Mouse (Mus musculus): ENCODE results near the gene Plcg1. TPM values are rescaled to one million over a fixed set of nuclear protein-coding genes. Genes with fewer than 3 reads are reported as not detected.

Gene Plcg1
- total and polyA plus RNA-seq, 2 experiments from 2014 or later = 21.6 to 53.4 TPM

DNA sequence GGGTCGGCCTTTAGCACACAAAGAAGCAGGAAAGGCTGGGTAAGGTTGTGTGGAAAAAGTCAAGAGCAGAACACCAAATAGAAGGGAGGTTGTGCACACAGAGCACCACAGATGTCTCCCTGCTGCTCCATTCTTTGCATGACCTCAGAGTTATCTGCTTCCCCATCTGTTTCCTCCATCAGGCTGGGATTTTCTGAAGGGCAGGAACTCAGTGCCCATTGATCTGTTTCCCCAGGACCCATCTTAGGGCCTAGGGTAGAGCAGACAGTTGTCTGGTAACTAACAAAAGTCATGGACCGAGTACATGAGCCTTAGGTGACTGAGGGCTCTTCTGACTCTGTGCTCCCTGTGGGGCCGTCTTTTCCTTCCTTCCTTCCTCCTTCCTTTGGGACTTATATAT, 10.5 kb downstream of the Plcg1 start:
- ATAC-seq (ENCODE audit: insufficient read depth, low read depth) = no peak
- H3K9me3 ChIP-seq (replicated peaks; ENCODE audit: control insufficient read depth, low read length) = no peaks in the 10 kb centered on the region
- H3K4me3 ChIP-seq (ENCODE audit: low read depth, low read length) = no peak overlapping the region
- H3K27me3 ChIP-seq (ENCODE audit: control insufficient read depth, insufficient read depth, low read length) = no peaks in the 10 kb centered on the region
- no peak overlapping the region; the same call in 1 of the 2 replicates for H3K4me2 ChIP-seq (ENCODE audit: low read depth, low read length)
- TF ChIP-seq CTCF (IDR thresholded peaks at IDR 0.05; ENCODE audit: low read depth) = no peak
- TF ChIP-seq EP300 (IDR thresholded peaks at IDR 0.05; ENCODE audit: low read depth) = 0 out of 2 replicates have a peak, but pooled peaks have one; percentile 48
- WGBS = 67% methylated on average over 3 of the region's 3 CpGs
- DNase-seq (ENCODE audit: low spot score) = no peak
- H3K27ac ChIP-seq (ENCODE audit: low read depth) = peak overlapping the region; percentile 76
- H3K4me1 ChIP-seq (ENCODE audit: control insufficient read depth, insufficient read depth) = peaks cover 76% of the 10 kb centered on the region
- H3K9ac ChIP-seq (replicated peaks; ENCODE audit: low read depth, low read length) = no peak overlapping the region; the same call in 1 of the 2 replicates
- H3K36me3 ChIP-seq (replicated peaks; ENCODE audit: control insufficient read depth, insufficient read depth, low read length) = no peaks in the 10 kb centered on the region

- Histone ChIP-seq H3K4me3 (ENCODE audit: low read depth, low read length) (no peak overlapping the region), H3K4me2 (ENCODE audit: low read depth, low read length) (no peak overlapping the region; the same call in 1 of the 2 replicates), H3K27me3 (ENCODE audit: control insufficient read depth, insufficient read depth, low read length) (no peaks in the 10 kb centered on the region), H3K4me1 (ENCODE audit: control insufficient read depth, insufficient read depth) (peaks cover 73% of the 10 kb centered on the region), H3K9me3 (replicated peaks; ENCODE audit: control insufficient read depth, low read length) (no peaks in the 10 kb centered on the region), H3K9ac (replicated peaks; ENCODE audit: low read depth, low read length) (no peak overlapping the region; the same call in 1 of the 2 replicates), H3K36me3 (replicated peaks; ENCODE audit: control insufficient read depth, insufficient read depth, low read length) (no peaks in the 10 kb centered on the region), H3K27ac (ENCODE audit: low read depth) (peak overlapping the region; percentile 76)
- 43% methylated on average over 1 of the region's 1 CpGs for WGBS
- ATAC-seq (ENCODE audit: insufficient read depth, low read depth) (peak; percentile 26; the same call in 1 of the 2 replicates), DNase-seq (ENCODE audit: low spot score) (no peak)
- TF ChIP-seq EP300 (IDR thresholded peaks at IDR 0.05; ENCODE audit: low read depth) (no peak), CTCF (IDR thresholded peaks at IDR 0.05; ENCODE audit: low read depth) (no peak)
These were observed 11.1 kb downstream of the Plcg1 start for GRCm38 (mm10) chr2:160742161-160742609.

DNA sequence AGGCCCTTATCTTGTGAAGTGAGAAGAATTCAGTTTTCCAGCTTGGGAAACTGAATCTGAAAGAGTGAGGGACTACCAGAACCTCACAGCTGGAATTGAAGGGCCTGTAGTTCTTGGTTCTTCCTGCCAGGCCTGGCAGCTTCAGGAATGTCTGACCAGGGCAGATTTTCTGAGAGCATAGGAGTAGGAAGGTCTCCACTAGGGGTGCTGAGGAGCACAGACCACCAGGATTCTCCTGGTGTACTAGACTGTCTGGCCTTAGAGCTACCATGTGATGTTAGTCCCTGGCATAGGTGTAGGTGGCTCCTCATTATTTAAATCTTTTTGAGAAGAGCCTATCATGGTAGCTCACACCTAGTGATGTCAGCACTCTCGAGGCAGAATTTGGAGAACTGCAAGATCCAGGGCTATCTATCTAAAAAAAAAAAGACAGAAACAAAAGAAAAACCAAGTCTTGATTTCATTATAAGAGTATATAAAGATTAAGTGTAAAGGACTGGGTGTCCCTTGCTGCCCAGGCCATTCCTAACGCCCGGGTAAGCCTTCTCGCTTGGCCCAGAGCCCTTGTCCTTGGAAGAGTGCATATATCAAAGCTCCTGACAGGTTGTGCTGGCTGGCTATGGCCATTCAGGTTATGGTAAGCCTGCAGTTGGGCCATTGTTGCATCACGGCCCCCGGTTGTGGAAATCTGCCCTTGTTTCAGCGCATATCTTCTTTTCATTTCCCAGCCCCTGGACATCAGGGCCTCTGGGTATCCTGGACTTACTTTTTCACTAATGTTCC, 13.1 kb downstream of the Plcg1 start:
- 0 out of 2 replicates have a peak overlapping the region, but pooled peaks have one; percentile 21 for H3K9ac ChIP-seq (replicated peaks; ENCODE audit: low read depth, low read length)
- TF ChIP-seq EP300 (IDR thresholded peaks at IDR 0.05; ENCODE audit: low read depth) (0 out of 2 replicates have a peak, but pooled peaks have one; percentile 25), CTCF (IDR thresholded peaks at IDR 0.05; ENCODE audit: low read depth) (peak; percentile 73)
- peak overlapping the region; percentile 76 for H3K27ac ChIP-seq (ENCODE audit: low read depth)
- peaks cover 18% of the 10 kb centered on the region for H3K36me3 ChIP-seq (replicated peaks; ENCODE audit: control insufficient read depth, insufficient read depth, low read length)
- no peak overlapping the region for H3K4me3 ChIP-seq (ENCODE audit: low read depth, low read length)
- ATAC-seq (ENCODE audit: insufficient read depth, low read depth) (peak; percentile 79), DNase-seq (ENCODE audit: low spot score) (peak; percentile 86)
- H3K4me2 ChIP-seq (ENCODE audit: low read depth, low read length) = no peak overlapping the region
- H3K9me3 ChIP-seq (replicated peaks; ENCODE audit: control insufficient read depth, low read length) = no peaks in the 10 kb centered on the region
- H3K4me1 ChIP-seq (ENCODE audit: control insufficient read depth, insufficient read depth) = peaks cover 55% of the 10 kb centered on the region
- WGBS = 68% methylated on average over 7 of the region's 7 CpGs
- no peaks in the 10 kb centered on the region for H3K27me3 ChIP-seq (ENCODE audit: control insufficient read depth, insufficient read depth, low read length)

DNA sequence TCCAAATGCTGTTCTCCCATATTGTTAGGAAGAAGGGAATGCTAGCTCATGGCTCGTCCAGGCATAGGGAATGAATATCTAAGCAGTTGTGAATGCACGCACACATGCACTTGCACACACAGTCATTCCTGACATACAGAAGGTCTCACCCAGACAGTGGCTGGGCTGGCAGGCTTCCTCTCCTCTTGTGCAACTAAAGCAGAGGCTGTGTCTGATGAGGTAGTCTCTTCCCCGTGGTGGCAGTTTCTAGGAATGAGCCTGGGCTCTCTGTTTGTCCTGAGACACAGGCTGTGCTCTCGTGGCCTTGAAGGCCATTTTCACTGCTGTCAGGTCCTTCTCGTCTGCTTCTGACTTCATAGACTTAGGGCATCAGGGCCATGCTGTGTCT, 13.7 kb downstream of the Plcg1 start:
- peaks cover 49% of the 10 kb centered on the region for H3K4me1 ChIP-seq (ENCODE audit: control insufficient read depth, insufficient read depth)
- no peak overlapping the region for H3K4me2 ChIP-seq (ENCODE audit: low read depth, low read length)
- peak overlapping the region; percentile 76 for H3K27ac ChIP-seq (ENCODE audit: low read depth)
- no peak overlapping the region for H3K4me3 ChIP-seq (ENCODE audit: low read depth, low read length)
- DNase-seq (ENCODE audit: low spot score) (no peak), ATAC-seq (ENCODE audit: insufficient read depth, low read depth) (no peak)
- no peak for TF ChIP-seq EP300 (IDR thresholded peaks at IDR 0.05; ENCODE audit: low read depth)
- no peak for TF ChIP-seq CTCF (IDR thresholded peaks at IDR 0.05; ENCODE audit: low read depth)
- WGBS = 57% methylated on average over 5 of the region's 5 CpGs
- no peaks in the 10 kb centered on the region for H3K9me3 ChIP-seq (replicated peaks; ENCODE audit: control insufficient read depth, low read length)
- no peaks in the 10 kb centered on the region for H3K27me3 ChIP-seq (ENCODE audit: control insufficient read depth, insufficient read depth, low read length)
- H3K36me3 ChIP-seq (replicated peaks; ENCODE audit: control insufficient read depth, insufficient read depth, low read length) = peaks cover 24% of the 10 kb centered on the region
- H3K9ac ChIP-seq (replicated peaks; ENCODE audit: low read depth, low read length) = no peak overlapping the region

- Histone ChIP-seq H3K9ac (replicated peaks; ENCODE audit: low read depth, low read length) (no peak overlapping the region), H3K27me3 (ENCODE audit: control insufficient read depth, insufficient read depth, low read length) (no peaks in the 10 kb centered on the region), H3K4me2 (ENCODE audit: low read depth, low read length) (no peak overlapping the region), H3K9me3 (replicated peaks; ENCODE audit: control insufficient read depth, low read length) (no peaks in the 10 kb centered on the region), H3K4me3 (ENCODE audit: low read depth, low read length) (no peak overlapping the region), H3K36me3 (replicated peaks; ENCODE audit: control insufficient read depth, insufficient read depth, low read length) (peaks cover 30% of the 10 kb centered on the region), H3K27ac (ENCODE audit: low read depth) (peak overlapping the region; percentile 28), H3K4me1 (ENCODE audit: control insufficient read depth, insufficient read depth) (peaks cover 42% of the 10 kb centered on the region)
- 70% methylated on average over 1 of the region's 1 CpGs for WGBS
- DNase-seq (ENCODE audit: low spot score) = no peak
- ATAC-seq (ENCODE audit: insufficient read depth, low read depth) = no peak
- TF ChIP-seq CTCF (IDR thresholded peaks at IDR 0.05; ENCODE audit: low read depth) (no peak), EP300 (IDR thresholded peaks at IDR 0.05; ENCODE audit: low read depth) (no peak)
These were observed 14.4 kb downstream of the Plcg1 start for GRCm38 (mm10) chr2:160745497-160745896.

Measured in heart, postnatal 0 days (tissue).